Mouse (Mus musculus) testis, adult 2 months (tissue): ENCODE data around the gene Syn2.

Source experiments
- CTCF ChIP-seq: fragments of 200-500 bp; IDR thresholded peaks from 2 replicates; pipeline ENCODE4 v1.5.1; 2012; ENCODE audit warnings: low read depth, mild to moderate bottlenecking, inconsistent platforms, low read length, moderate library complexity; ENCODE audit not compliant: control insufficient read depth, insufficient read depth, insufficient replicate concordance
- POLR2A ChIP-seq: fragments of 200-500 bp; IDR thresholded peaks from 2 replicates; pipeline ENCODE4 v1.6.1; 2012; ENCODE audit warnings: low read depth, mild to moderate bottlenecking, inconsistent platforms, low read length, moderate library complexity; ENCODE audit not compliant: control insufficient read depth

GRCm38 (mm10) chr6:115292621-115293020 lies 157.9 kb downstream of the Syn2 start:
- TF ChIP-seq POLR2A, result no peak
- TF ChIP-seq CTCF, result no peak
